Mouse (Mus musculus): Measurements from ENCODE around the gene Eif4e1b.

GRCm38 (mm10) chr13:54827992-54828391, 44.2 kb downstream of the Eif4e1b start:
- no peak for TF ChIP-seq POLR2A (IDR thresholded peaks at IDR 0.05; ENCODE audit: low read depth, low read length)
- no peak for TF ChIP-seq CTCF (IDR thresholded peaks at IDR 0.05; ENCODE audit: borderline replicate concordance, insufficient read depth, low read length)
